Mouse (Mus musculus): Measurements from ENCODE around the gene Ep300.
A peak's percentile ranks its signal among the peaks of the same experiment; 100 is the strongest.

DNA sequence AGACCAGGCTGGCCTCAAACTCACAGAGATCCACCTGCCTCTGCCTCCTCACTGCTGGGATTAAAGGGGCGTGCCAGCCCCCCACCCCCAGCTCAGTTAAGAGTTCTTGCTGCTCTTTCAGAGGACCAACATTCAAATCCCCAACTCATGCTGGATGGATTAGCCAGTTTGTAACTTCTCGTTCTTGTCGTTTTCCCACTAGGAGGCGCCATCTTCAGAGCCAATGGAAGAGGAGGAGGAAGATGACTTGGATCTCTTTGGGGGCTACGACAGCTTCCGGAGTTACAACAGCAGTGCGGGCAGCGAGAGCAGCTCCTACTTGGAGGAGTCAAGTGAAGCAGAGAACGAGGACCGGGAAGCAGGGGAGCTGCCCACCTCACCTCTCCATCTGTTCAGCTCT, 81.8 kb downstream of the Ep300 start:
- TF ChIP-seq CTCF (conservative IDR thresholded peaks at IDR 0.05; ENCODE audit: insufficient read depth, insufficient read length, low read depth, low read length) (0 out of 2 replicates have a peak, but pooled peaks have one; percentile 13), POLR2A (IDR thresholded peaks at IDR 0.05; ENCODE audit: low read depth, low read length) (no peak)
